Mouse (Mus musculus): ENCODE results near the gene Psmd9. TPM values are rescaled to one million over a fixed set of nuclear protein-coding genes. Genes with fewer than 3 reads are reported as not detected.

The Psmd9 gene
- total and polyA plus RNA-seq, 2 experiments: 28.5 to 29.8 TPM

GRCm38 (mm10) chr5:123152901-123153300 is 16.3 kb upstream of the Psmd9 start:
- WGBS: 86% methylated on average over 1 of the region's 1 CpGs
- TF ChIP-seq POLR2A (IDR thresholded peaks at IDR 0.05; ENCODE audit: extremely low read depth, insufficient read depth, low read length) (no peak), CTCF (IDR thresholded peaks at IDR 0.05; ENCODE audit: low read depth, low read length) (no peak)
- no peak overlapping the region for H3K27ac ChIP-seq (replicated peaks; ENCODE audit: insufficient read depth, low read depth, low read length)
- no peaks in the 10 kb centered on the region for H3K27me3 ChIP-seq (ENCODE audit: control insufficient read depth, insufficient read depth, low read length)
- peaks cover 7% of the 10 kb centered on the region; the same call in 1 of the 2 replicates for H3K4me1 ChIP-seq (ENCODE audit: control insufficient read depth, insufficient read depth, low read length)
- H3K9ac ChIP-seq (ENCODE audit: low read depth, low read length): no peak overlapping the region
- peaks cover 28% of the 10 kb centered on the region for H3K36me3 ChIP-seq (ENCODE audit: control insufficient read depth, insufficient read depth, low read length)
- peaks cover 18% of the 10 kb centered on the region; the same call in 1 of the 2 replicates for H3K79me2 ChIP-seq (ENCODE audit: control insufficient read depth, insufficient read depth, low read length)
- H3K4me3 ChIP-seq (ENCODE audit: insufficient read depth, low read depth, low read length): no peak overlapping the region
- no peak for DNase-seq (ENCODE audit: extremely low read depth, low read depth, low spot score)

- no peaks in the 10 kb centered on the region for H3K4me1 ChIP-seq (ENCODE audit: control insufficient read depth, insufficient read depth, low read length)
- H3K36me3 ChIP-seq (ENCODE audit: control insufficient read depth, insufficient read depth, low read length): peaks cover 45% of the 10 kb centered on the region
- no peak overlapping the region for H3K4me3 ChIP-seq (ENCODE audit: insufficient read depth, low read depth, low read length)
- H3K79me2 ChIP-seq (ENCODE audit: control insufficient read depth, insufficient read depth, low read length): peaks cover 13% of the 10 kb centered on the region; the same call in 1 of the 2 replicates
- WGBS: 62% methylated on average over 7 of the region's 7 CpGs
- H3K27ac ChIP-seq (replicated peaks; ENCODE audit: insufficient read depth, low read depth, low read length): no peak overlapping the region
- DNase-seq (ENCODE audit: extremely low read depth, low read depth, low spot score): peak; percentile 61
- H3K9ac ChIP-seq (ENCODE audit: low read depth, low read length): no peak overlapping the region
- TF ChIP-seq POLR2A (IDR thresholded peaks at IDR 0.05; ENCODE audit: extremely low read depth, insufficient read depth, low read length) (no peak), CTCF (IDR thresholded peaks at IDR 0.05; ENCODE audit: low read depth, low read length) (peak; percentile 77)
- no peaks in the 10 kb centered on the region for H3K27me3 ChIP-seq (ENCODE audit: control insufficient read depth, insufficient read depth, low read length)
Observed at GRCm38 (mm10) chr5:123155425-123155824, 13.8 kb upstream of the Psmd9 start.

GRCm38 (mm10) chr5:123156763-123157162 is 12.4 kb upstream of the Psmd9 start:
- no peak for DNase-seq (ENCODE audit: extremely low read depth, low read depth, low spot score)
- Histone ChIP-seq H3K36me3 (ENCODE audit: control insufficient read depth, insufficient read depth, low read length) (peaks cover 53% of the 10 kb centered on the region), H3K4me3 (ENCODE audit: insufficient read depth, low read depth, low read length) (no peak overlapping the region), H3K27ac (replicated peaks; ENCODE audit: insufficient read depth, low read depth, low read length) (no peak overlapping the region), H3K9ac (ENCODE audit: low read depth, low read length) (no peak overlapping the region), H3K27me3 (ENCODE audit: control insufficient read depth, insufficient read depth, low read length) (no peaks in the 10 kb centered on the region), H3K4me1 (ENCODE audit: control insufficient read depth, insufficient read depth, low read length) (no peaks in the 10 kb centered on the region), H3K79me2 (ENCODE audit: control insufficient read depth, insufficient read depth, low read length) (peaks cover 6% of the 10 kb centered on the region; the same call in 1 of the 2 replicates)
- WGBS: 91% methylated on average over 12 of the region's 12 CpGs
- TF ChIP-seq POLR2A (IDR thresholded peaks at IDR 0.05; ENCODE audit: extremely low read depth, insufficient read depth, low read length) (no peak), CTCF (IDR thresholded peaks at IDR 0.05; ENCODE audit: low read depth, low read length) (peak; percentile 71)

GRCm38 (mm10) chr5:123157972-123158371 is 11.2 kb upstream of the Psmd9 start:
- no peaks in the 10 kb centered on the region for H3K79me2 ChIP-seq (ENCODE audit: control insufficient read depth, insufficient read depth, low read length)
- H3K27me3 ChIP-seq (ENCODE audit: control insufficient read depth, insufficient read depth, low read length): no peaks in the 10 kb centered on the region
- no peak for DNase-seq (ENCODE audit: extremely low read depth, low read depth, low spot score)
- no peaks in the 10 kb centered on the region for H3K4me1 ChIP-seq (ENCODE audit: control insufficient read depth, insufficient read depth, low read length)
- TF ChIP-seq POLR2A (IDR thresholded peaks at IDR 0.05; ENCODE audit: extremely low read depth, insufficient read depth, low read length): no peak
- no peak for TF ChIP-seq CTCF (IDR thresholded peaks at IDR 0.05; ENCODE audit: low read depth, low read length)
- H3K4me3 ChIP-seq (ENCODE audit: insufficient read depth, low read depth, low read length): no peak overlapping the region
- peaks cover 56% of the 10 kb centered on the region for H3K36me3 ChIP-seq (ENCODE audit: control insufficient read depth, insufficient read depth, low read length)
- H3K9ac ChIP-seq (ENCODE audit: low read depth, low read length): no peak overlapping the region
- 89% methylated on average over 4 of the region's 4 CpGs for WGBS
- H3K27ac ChIP-seq (replicated peaks; ENCODE audit: insufficient read depth, low read depth, low read length): no peak overlapping the region

- H3K4me3 ChIP-seq (ENCODE audit: insufficient read depth, low read depth, low read length): no peak overlapping the region
- no peaks in the 10 kb centered on the region for H3K79me2 ChIP-seq (ENCODE audit: control insufficient read depth, insufficient read depth, low read length)
- no peak overlapping the region for H3K9ac ChIP-seq (ENCODE audit: low read depth, low read length)
- WGBS: 97% methylated on average over 4 of the region's 4 CpGs
- no peaks in the 10 kb centered on the region for H3K4me1 ChIP-seq (ENCODE audit: control insufficient read depth, insufficient read depth, low read length)
- peaks cover 68% of the 10 kb centered on the region for H3K36me3 ChIP-seq (ENCODE audit: control insufficient read depth, insufficient read depth, low read length)
- TF ChIP-seq CTCF (IDR thresholded peaks at IDR 0.05; ENCODE audit: low read depth, low read length): no peak
- no peak for TF ChIP-seq POLR2A (IDR thresholded peaks at IDR 0.05; ENCODE audit: extremely low read depth, insufficient read depth, low read length)
- H3K27me3 ChIP-seq (ENCODE audit: control insufficient read depth, insufficient read depth, low read length): no peaks in the 10 kb centered on the region
- no peak for DNase-seq (ENCODE audit: extremely low read depth, low read depth, low spot score)
- H3K27ac ChIP-seq (replicated peaks; ENCODE audit: insufficient read depth, low read depth, low read length): no peak overlapping the region
Observed at GRCm38 (mm10) chr5:123159446-123159845, 9.8 kb upstream of the Psmd9 start.

GRCm38 (mm10) chr5:123159866-123160265 is 9.3 kb upstream of the Psmd9 start:
- no peaks in the 10 kb centered on the region for H3K4me1 ChIP-seq (ENCODE audit: control insufficient read depth, insufficient read depth, low read length)
- TF ChIP-seq CTCF (IDR thresholded peaks at IDR 0.05; ENCODE audit: low read depth, low read length) (no peak), POLR2A (IDR thresholded peaks at IDR 0.05; ENCODE audit: extremely low read depth, insufficient read depth, low read length) (no peak)
- H3K36me3 ChIP-seq (ENCODE audit: control insufficient read depth, insufficient read depth, low read length): peaks cover 68% of the 10 kb centered on the region
- no peaks in the 10 kb centered on the region for H3K27me3 ChIP-seq (ENCODE audit: control insufficient read depth, insufficient read depth, low read length)
- H3K79me2 ChIP-seq (ENCODE audit: control insufficient read depth, insufficient read depth, low read length): no peaks in the 10 kb centered on the region
- DNase-seq (ENCODE audit: extremely low read depth, low read depth, low spot score): no peak
- no peak overlapping the region for H3K9ac ChIP-seq (ENCODE audit: low read depth, low read length)
- WGBS: 97% methylated on average over 15 of the region's 15 CpGs
- H3K4me3 ChIP-seq (ENCODE audit: insufficient read depth, low read depth, low read length): no peak overlapping the region
- H3K27ac ChIP-seq (replicated peaks; ENCODE audit: insufficient read depth, low read depth, low read length): no peak overlapping the region

All from liver, adult 2 months (tissue).